Mouse (Mus musculus): ENCODE measurements around the gene Cd5.

DNA sequence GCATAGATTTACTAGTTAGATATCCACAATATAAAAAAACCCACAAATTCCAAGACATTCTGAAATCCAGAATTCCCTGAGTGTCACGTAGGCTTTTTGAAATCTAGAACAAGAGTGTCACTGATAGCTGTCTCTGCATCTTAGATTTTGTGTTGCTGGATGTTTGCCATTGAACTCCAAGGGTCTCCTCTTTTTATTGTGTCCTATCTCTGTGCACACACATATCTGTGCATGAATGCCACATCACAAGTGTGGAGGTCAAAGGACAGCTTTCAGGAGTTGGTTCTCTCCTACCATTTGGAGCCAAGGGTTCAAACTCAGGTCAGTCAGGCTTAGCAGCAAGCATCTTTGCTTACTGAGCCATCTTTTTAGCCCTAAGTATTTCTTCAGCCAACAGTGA is 30.9 kb downstream of the Cd5 start:
- TF ChIP-seq POLR2A (IDR thresholded peaks at IDR 0.05; ENCODE audit: borderline replicate concordance, extremely low read depth, insufficient read depth, insufficient read length, poor library complexity, severe bottlenecking) (no peak), CTCF (IDR thresholded peaks at IDR 0.05; ENCODE audit: borderline replicate concordance, extremely low read depth, insufficient read depth, insufficient read length) (no peak)
